Mouse (Mus musculus): ENCODE data around the gene Ube2l3.

The Ube2l3 gene

GRCm38 (mm10) chr16:17146772-17147235, 55.6 kb downstream of the Ube2l3 start, which contains the start of gene Ccdc116:
Gene Ccdc116 (minus strand): TSS chr16:17147229.
- DNase-seq (ENCODE audit: low spot score) = peak; percentile 55

GRCm38 (mm10) chr16:17144339-17144738, 58.1 kb downstream of the Ube2l3 start, which contains the start of gene Ydjc:
Gene Ydjc (plus strand): TSS chr16:17144621.
- no peak for DNase-seq (ENCODE audit: low spot score)

GRCm38 (mm10) chr16:17137355-17137754, 65.1 kb downstream of the Ube2l3 start:
- DNase-seq (ENCODE audit: low spot score) = no peak

DNA sequence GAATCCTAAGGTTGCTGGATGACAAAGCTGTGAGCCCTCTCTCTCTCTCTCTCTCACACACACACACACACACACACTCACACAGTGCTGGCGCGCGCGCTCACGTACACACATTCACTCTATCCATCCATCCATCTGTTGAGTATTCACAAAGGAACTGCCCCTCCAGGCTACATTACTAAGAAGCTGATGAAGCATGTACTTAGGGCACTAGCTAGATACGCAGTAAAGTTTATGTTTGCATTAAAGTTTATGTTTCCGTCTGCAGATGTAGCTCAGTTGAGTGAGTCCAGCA, 69.6 kb downstream of the Ube2l3 start:
- no peak for DNase-seq (ENCODE audit: low spot score)

DNA sequence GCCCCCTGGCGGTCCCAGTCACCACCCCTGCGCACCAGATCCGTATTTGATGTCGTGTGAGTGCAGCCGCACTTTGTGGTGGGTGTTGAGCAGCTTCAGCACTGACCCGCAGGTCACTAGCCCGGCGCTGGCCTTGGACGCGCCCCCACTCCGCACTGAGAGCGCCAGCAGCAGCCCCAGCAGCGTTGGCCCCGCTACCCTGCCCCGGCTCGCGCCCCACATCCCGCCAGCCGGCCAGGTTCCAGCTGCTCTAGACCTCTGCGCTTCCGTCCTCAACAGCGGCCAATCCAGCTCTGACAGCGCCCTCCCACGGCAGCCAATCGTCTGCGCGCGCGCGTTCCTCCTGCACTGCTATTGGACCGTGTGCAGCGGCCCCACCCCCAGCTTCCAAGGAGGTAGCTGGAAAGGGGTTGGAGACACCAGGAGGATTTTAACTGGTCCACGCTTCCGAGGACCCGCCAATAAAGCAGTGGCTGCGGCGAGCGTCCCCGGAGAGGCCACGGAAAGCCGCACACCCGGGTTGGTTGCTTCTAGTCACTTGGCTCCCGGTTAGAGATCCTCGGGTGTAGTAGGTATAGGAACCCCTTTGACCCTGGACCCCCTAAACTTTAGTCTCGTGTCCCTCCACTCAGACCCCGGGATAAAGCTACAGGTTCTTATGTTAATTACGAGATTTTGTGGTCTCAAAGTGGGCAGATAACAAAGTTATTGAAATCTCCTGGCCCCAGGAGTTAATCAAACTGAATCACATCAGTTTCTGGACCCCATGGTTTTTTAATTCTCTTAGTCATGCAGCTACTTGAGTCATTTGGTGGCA, 70.2 kb downstream of the Ube2l3 start, which contains the start of gene Sdf2l1:
Gene Sdf2l1, minus strand, starts transcription at position 295 of the 817 bp plus-strand sequence.
- DNase-seq (ENCODE audit: low spot score) = peak; percentile 88

DNA sequence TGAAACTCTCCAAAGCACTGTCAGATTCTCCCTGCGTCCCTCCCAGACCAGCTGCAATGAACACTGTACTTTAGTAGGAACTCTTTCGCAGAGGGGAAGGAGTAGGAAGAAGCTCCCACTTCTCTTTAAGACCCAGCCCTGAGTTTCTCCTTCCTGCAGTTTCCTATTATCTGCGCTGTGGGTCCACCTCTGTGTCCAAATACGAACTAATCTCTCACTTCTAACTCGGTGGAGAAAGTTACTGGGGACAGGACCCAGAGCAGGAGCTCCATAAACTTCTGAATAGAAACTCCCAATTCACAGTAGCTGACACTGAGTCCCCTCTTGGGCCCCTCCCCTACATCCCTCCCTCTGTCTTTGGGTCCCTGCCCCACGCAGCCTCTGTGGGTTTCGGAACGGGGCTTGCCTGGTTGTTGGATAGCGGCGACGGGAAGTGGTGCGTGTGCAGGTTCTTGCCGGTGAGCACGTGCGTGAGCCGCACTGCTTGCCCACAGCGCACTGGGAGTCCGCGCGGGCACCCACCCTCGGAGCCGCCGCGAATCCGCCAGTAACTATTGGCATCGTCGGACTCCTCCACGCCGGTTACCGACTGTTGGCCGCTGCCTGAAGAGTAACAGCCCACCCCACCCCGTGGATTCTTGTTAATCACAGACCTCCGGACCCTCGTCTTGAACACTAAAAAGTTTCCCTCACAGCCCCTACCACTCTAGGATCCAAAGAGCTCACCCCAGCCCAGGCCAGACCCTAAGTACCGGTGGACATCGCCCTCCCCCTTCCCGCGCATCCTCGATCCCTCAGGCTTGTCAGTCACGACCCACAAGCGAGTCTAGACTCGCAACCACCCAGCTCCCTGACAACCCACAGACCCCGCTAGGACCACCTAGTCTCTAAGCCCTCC, 71.0 kb downstream of the Ube2l3 start:
- no peak for DNase-seq (ENCODE audit: low spot score)

DNA sequence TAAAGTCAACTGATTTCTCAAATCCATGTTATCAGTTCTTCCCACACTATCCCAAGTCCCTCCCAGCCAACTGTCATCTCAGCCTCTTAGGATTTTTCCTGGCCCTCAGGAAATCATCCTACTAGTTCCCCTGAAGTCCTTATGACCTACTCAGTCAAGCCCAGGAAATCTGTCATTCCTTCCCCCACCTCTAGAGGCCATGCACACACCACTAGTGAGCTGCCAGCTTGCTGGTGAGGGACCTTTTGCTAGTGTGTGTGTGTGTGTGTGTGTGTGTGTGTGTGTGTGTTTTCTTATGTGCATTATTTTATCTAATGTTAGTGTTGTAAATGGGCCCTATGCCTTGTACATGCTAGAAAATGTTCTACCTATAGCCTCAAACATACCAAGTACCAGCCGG, 75.2 kb downstream of the Ube2l3 start:
- no peak for DNase-seq (ENCODE audit: low spot score)

- DNase-seq (ENCODE audit: low spot score) = peak; percentile 70
Measured at GRCm38 (mm10) chr16:17124871-17125520, 77.5 kb downstream of the Ube2l3 start, which contains the start of gene 2610318N02Rik. Gene 2610318N02Rik (minus strand): TSS chr16:17125167.

DNA sequence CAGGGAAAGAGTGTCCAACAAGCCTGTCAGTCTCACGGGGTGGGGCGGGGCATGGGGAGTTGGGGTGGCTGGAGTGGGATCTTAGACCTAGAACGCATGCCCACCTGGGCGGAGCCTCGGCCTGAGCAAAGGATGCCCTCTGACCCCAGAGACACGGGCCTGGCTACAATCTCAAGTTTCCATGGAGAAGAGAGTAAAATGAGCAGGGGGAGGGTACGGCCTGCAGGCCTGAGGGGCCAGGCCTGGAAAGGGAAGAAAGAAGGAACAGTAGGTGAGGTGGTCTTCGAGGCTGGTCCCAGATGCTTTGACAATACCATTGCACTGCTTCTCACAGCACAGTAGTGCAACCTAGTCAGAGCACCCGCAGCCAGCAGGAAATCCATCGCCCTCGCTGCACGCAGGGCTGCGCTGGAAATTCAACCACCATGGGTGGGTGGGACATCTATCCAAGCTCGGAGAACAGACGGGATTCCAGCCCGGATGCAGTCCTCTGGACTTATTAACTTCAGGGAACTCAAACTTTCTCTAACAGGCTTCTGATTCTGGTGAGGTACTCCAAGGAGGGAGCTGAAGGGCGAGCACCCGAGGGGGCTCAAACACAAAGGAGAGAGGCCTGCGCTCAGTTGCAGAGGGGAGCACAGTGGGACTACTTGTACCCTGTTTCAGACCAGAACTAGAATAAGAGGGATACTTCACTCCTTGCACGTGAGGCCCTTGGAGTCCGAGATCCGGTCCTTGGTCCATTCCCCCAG, 78.2 kb downstream of the Ube2l3 start:
- no peak for DNase-seq (ENCODE audit: low spot score)

DNA sequence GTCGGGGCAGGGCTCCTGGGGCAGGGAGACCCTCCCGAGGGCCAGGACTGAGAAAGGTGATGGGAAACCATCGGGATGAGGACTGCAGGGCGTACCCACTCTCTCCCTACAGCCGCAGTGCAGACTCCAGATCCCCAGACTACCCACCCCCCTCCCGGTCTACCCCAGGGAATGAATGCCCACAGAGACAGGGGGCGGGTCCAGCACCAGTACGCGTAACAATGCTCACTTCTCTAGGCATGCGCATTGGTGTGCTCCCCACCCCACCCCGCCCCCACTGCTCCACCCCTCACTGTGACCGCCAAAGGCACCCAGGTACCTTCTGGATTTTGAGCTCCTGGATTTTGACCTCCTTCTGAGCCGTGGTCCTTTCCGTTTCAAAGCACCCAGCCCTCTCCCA, 80.9 kb downstream of the Ube2l3 start:
- no peak for DNase-seq (ENCODE audit: low spot score)

- DNase-seq (ENCODE audit: low spot score) = no peak
Measured at GRCm38 (mm10) chr16:17117309-17117799, 85.1 kb downstream of the Ube2l3 start.

DNA sequence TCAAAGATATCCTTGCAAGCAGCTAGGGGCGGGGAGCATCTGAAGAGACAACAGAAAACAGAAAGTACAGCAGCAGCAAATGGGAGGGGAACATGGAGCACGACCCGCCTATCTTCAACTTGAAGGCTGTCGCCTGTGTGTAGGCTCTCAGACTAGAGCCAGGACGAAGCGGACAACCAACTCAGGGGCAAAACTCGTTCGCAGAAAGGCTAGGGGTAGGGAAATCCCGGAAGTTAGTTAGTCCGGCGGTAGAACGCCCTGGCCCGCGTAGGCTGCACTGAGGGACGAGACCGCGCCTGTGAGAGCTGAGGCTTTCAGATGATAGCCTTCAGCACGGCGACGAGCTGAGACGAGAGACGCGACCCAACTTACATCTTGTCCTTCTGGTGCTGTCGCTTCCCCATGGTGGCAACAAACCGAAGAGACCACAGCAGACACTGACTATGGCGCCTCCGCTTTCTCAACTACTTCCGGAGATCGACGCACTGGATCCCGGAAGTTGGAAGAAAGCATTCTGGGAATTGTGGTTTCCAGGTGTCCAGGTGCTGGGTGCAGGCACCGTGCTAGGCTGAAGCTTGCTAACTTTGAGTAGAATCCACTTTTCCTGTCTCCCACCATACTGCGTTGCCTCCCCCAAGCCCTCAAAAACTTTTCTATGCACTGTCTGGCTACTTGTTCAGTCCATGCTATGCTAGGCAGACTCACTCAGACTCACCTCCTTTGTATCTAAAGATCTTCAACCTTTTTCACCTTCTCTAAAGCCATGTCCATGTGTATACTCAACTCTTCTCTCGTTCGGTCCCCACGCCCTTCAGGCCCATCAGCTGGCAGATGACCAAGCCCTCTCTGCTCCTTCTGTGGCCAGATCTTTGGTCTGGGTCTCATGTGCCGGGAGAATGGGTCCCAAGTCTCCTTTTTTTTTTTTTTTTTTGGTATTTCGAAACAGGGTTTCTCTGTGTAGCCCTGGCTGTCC, 91.4 kb downstream of the Ube2l3 start, which contains the start of gene Ppil2:
Gene Ppil2, minus strand, starts transcription at position 487 of the 973 bp plus-strand sequence.
- peak; percentile 51 for DNase-seq (ENCODE audit: low spot score)

DNA sequence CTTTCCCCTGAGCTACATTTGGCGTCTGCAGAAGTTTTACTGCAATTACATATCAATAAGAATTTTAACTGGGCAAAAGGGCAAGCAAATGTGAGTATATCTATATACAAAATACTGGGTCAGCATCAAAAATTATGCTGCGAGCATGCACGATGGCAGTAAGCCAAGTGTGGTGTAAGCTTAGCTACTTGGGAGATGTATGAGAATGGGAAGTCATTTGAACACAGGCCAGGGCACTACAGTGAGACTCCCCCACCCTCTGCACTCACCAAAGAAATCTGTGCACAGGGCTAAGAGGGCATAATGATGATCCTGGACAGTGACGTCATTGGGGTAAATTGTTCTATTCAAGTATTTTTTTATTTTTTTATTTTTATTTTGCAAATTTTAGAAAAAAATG, 97.8 kb downstream of the Ube2l3 start:
- DNase-seq (ENCODE audit: low spot score) = no peak

GRCm38 (mm10) chr16:17102630-17103220, 99.7 kb downstream of the Ube2l3 start:
- DNase-seq (ENCODE audit: low spot score) = no peak

Measured in ovary, postnatal 14 days (tissue).